Mouse (Mus musculus) forebrain, postnatal 0 days (tissue): ENCODE data around the gene 2610044O15Rik8. TPM values are rescaled to one million over a fixed set of nuclear protein-coding genes. Genes with fewer than 3 reads are reported as not detected.
A peak's percentile ranks its signal among the peaks of the same experiment; 100 is the strongest.
"Not testable (repeated sequence)": the region's sequence is repeated elsewhere in the genome, so short reads cannot be mapped to it uniquely, and the experiment has no call there.

Experiments used
- ATAC-seq: fragments of 200-750 bp; cut with Nextera tagmentation; 2 replicates; pipeline ENCODE4 v1.8.0; 2017; ENCODE audit warnings: mild to moderate bottlenecking, moderate library complexity
- DNase-seq: peaks from one replicate; pipeline ENCODE4 v3.0.0-alpha.2; 2015
- H3K27ac ChIP-seq: fragments of 300-500 bp; sonication (generic); 2 replicates; pipeline ENCODE4 v1.5.1; 2014; ENCODE audit warnings: low read depth, mild to moderate bottlenecking, antibody characterized with exemption, low read length, moderate library complexity, mixed read lengths
- H3K27me3 ChIP-seq: fragments of 300-500 bp; sonication (generic); 2 replicates; pipeline ENCODE4 v1.6.1; 2014; ENCODE audit warnings: mild to moderate bottlenecking, low read length, mixed read lengths; ENCODE audit not compliant: insufficient read depth
- H3K36me3 ChIP-seq: fragments of 300-500 bp; sonication (generic); 2 replicates; pipeline ENCODE4 v1.6.1; 2014; ENCODE audit warnings: mild to moderate bottlenecking, moderate library complexity; ENCODE audit not compliant: insufficient read depth
- H3K4me1 ChIP-seq: fragments of 300-500 bp; sonication (generic); 2 replicates; pipeline ENCODE4 v1.6.1; 2014; ENCODE audit warnings: antibody characterized with exemption; ENCODE audit not compliant: insufficient read depth
- H3K4me2 ChIP-seq: fragments of 300-500 bp; sonication (generic); 2 replicates; pipeline ENCODE4 v1.6.1; 2014; ENCODE audit warnings: low read depth, mild to moderate bottlenecking, moderate library complexity
- H3K4me3 ChIP-seq: fragments of 300-500 bp; sonication (generic); 2 replicates; pipeline ENCODE4 v1.5.1; 2014; ENCODE audit warnings: low read depth, low read length, mixed read lengths
- H3K9ac ChIP-seq: fragments of 300-500 bp; sonication (generic); 2 replicates; pipeline ENCODE4 v1.6.1; 2014; ENCODE audit warnings: mild to moderate bottlenecking
- H3K9me3 ChIP-seq: fragments of 300-500 bp; sonication (generic); 2 replicates; pipeline ENCODE4 v1.6.1; 2016; ENCODE audit warnings: low read length
- CTCF ChIP-seq: sonication (generic); IDR thresholded peaks from 2 replicates; pipeline ENCODE4 v1.5.1; 2016; ENCODE audit warnings: antibody characterized with exemption, control low read depth, low read depth
- WGBS: fragments of 180-500 bp; shearing (Covaris S2); extraction: QIAGEN DNeasy Blood & Tissue Kit; methylation state at CpG from one replicate; pipeline ENCODE4 v1.1.7; 2014; 5-methylcytosine and 5-hydroxymethylcytosine counted together
- polyA plus RNA-seq: library from polyadenylated mRNA; unstranded; fragments of >200 nt; fragmentation: Nextera tagmentation; extraction: Ambion mirVana; gene quantifications from 2 replicates; pipeline ENCODE4 v1.2.1, GENCODE M21; 2015
- total RNA-seq: library from RNA; depleted of rRNA; stranded (reverse); fragments of >200 nt; gene quantifications from 2 replicates; pipeline ENCODE4 v1.2.3, GENCODE M21; 2014; rRNA removed

The 2610044O15Rik8 gene
- total RNA-seq (29.6 and 33.8 TPM in 2 replicates), polyA plus RNA-seq (18.0 and 20.1 TPM in 2 replicates)

DNA sequence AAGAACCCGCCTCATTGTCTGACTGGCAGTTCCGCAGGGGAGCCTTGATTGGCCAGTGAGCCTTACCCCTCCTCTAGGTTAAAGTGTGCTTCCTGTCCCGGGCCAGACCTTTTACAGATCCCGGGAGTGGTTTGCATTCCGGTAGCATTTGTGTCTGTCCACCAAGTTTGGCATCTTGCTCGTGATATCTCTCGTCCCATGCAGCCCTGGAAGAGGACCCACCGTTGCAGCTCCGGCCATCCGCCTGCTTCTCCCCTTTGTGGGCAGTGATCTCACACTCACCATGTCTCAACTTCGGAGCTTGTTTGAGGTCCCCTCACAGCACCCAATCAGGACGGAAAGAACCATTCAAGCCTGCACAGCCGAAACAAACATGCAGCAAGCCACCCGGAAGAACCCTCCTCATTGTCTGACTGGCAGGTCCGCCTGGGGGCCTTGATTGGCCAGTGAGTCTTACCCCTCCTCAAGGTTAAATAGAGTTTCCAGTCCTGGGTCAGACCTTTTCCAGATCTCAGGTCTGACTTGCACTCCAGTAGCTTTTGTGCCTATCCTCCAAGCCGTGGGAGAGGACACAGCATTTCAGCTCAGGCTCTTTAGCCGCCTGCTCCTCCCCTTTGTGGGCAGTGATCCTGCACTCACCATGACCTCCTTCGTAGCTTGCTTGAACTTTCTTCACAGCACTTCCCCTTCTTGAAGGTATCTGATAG, at the start of gene 2610044O15Rik8:
Gene 2610044O15Rik8 (minus strand): TSS at position 380 of the 707 bp plus-strand sequence.
- H3K4me2 ChIP-seq = peak within 1 kb of the TSS; percentile 59
- H3K4me3 ChIP-seq = peak within 1 kb of the TSS; percentile 51
- no peaks in the 10 kb centered on the region for H3K36me3 ChIP-seq
- DNase-seq (peak; percentile 91), ATAC-seq (peak; percentile 99)
- H3K9ac ChIP-seq = peak within 1 kb of the TSS; percentile 59
- H3K27ac ChIP-seq = peak within 1 kb of the TSS; percentile 84
- peaks cover 12% of the 10 kb centered on the region for H3K4me1 ChIP-seq
- TF ChIP-seq CTCF = no peak
- H3K27me3 ChIP-seq = no peaks in the 10 kb centered on the region
- 1% methylated on average over 18 of the region's 18 CpGs for WGBS
- no peaks in the 10 kb centered on the region for H3K9me3 ChIP-seq

- DNase-seq (no peak), ATAC-seq (no peak)
- H3K4me3 ChIP-seq = no peak overlapping the region
- H3K9ac ChIP-seq = no peak overlapping the region
- H3K9me3 ChIP-seq = peaks cover 16% of the 10 kb centered on the region; the same call in 1 of the 2 replicates
- no peak overlapping the region for H3K4me2 ChIP-seq
- WGBS = 97% methylated on average over 1 of the region's 1 CpGs
- no peaks in the 10 kb centered on the region; the same call in 1 of the 2 replicates for H3K4me1 ChIP-seq
- H3K36me3 ChIP-seq = peaks cover 3% of the 10 kb centered on the region
- no peak overlapping the region for H3K27ac ChIP-seq
- H3K27me3 ChIP-seq = no peaks in the 10 kb centered on the region
- TF ChIP-seq CTCF = no peak
Measured at GRCm38 (mm10) chr8:129265918-129266317, 31.7 kb upstream of the 2610044O15Rik8 start.

- no peak for ATAC-seq
- Histone ChIP-seq H3K9me3 (peaks cover 11% of the 10 kb centered on the region; the same call in 1 of the 2 replicates), H3K4me1 (no peaks in the 10 kb centered on the region; the same call in 1 of the 2 replicates), H3K27ac (no peak overlapping the region), H3K36me3 (peaks cover 3% of the 10 kb centered on the region), H3K4me2 (peak overlapping the region; percentile 77), H3K9ac (peak overlapping the region; percentile 58; the same call in 1 of the 2 replicates), H3K4me3 (peak overlapping the region; percentile 48; the same call in 1 of the 2 replicates), H3K27me3 (no peaks in the 10 kb centered on the region)
- no peak for TF ChIP-seq CTCF
- 86% methylated on average over 2 of the region's 2 CpGs for WGBS
- DNase-seq = peak; percentile 1
Measured at GRCm38 (mm10) chr8:129264296-129264695, 30.1 kb upstream of the 2610044O15Rik8 start.

DNA sequence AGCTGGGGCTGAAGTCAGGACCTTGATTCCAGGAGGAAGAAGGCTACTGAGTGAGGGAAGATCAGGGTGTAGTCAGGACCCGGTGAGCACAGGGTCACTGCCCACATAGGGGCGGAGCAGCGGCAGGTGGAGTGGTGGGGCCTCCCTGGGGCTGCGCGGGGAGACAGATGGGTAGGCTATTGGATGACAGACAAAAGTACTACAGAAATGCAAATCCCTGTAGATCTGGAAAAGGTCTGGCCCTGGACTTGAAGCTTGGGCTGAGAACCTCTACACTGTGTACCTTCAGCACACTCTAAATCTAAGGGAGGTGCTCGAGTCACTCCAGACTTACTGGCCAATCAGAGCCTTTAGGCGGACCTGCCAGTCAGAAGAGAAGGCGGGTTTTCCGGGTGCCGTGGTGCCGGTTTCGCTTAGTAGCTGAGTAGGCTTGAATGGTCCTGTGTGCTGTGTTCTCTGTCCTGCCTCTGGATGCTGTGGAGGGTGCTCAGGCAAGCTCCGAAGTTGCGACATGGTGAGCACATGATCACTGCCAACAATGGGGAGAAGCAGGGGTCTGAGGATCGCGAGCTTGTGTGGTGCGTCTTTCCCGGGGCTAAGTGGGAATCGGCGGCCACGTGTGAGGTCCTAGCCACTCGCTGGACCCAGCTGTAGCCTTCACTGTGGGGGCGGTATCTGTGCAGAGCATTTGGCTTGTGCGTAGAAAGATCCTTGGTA, 29.2 kb upstream of the 2610044O15Rik8 start:
- not testable (repeated sequence) for H3K36me3 ChIP-seq, H3K27me3 ChIP-seq, H3K4me1 ChIP-seq, H3K9me3 ChIP-seq
- ATAC-seq = peak; percentile 98
- 2% methylated on average over 23 of the region's 24 CpGs for WGBS
- H3K4me2 ChIP-seq = peak overlapping the region; percentile 77
- H3K4me3 ChIP-seq = peak overlapping the region; percentile 48
- H3K27ac ChIP-seq = peak overlapping the region; percentile 57; the same call in 1 of the 2 replicates
- peak; percentile 82 for DNase-seq
- H3K9ac ChIP-seq = peak overlapping the region; percentile 58

- TF ChIP-seq CTCF = no peak
- Histone ChIP-seq H3K4me2 (peak overlapping the region; percentile 59), H3K36me3 (no peaks in the 10 kb centered on the region), H3K4me1 (peaks cover 12% of the 10 kb centered on the region), H3K27me3 (no peaks in the 10 kb centered on the region), H3K4me3 (peak overlapping the region; percentile 51), H3K27ac (peak overlapping the region; percentile 84), H3K9ac (peak overlapping the region; percentile 59), H3K9me3 (no peaks in the 10 kb centered on the region)
- no peak for DNase-seq
- WGBS = under 1% methylated on average over 9 of the region's 9 CpGs
- no peak for ATAC-seq
Measured at GRCm38 (mm10) chr8:129233664-129234026, 561 bp downstream of the 2610044O15Rik8 start.

Other genes with a start within 250 kb of the 2610044O15Rik8 start
- not detected in 2 replicates for gene Ccdc7a, start 168.9 kb downstream of the 2610044O15Rik8 start, total RNA-seq
- gene Ccdc7a, start 168.9 kb downstream of the 2610044O15Rik8 start, polyA plus RNA-seq = not detected in 2 replicates
- gene Ccdc7b, start 167.3 kb downstream of the 2610044O15Rik8 start, total RNA-seq = not detected in 2 replicates
- gene Ccdc7b, start 167.3 kb downstream of the 2610044O15Rik8 start, polyA plus RNA-seq = not detected in 2 replicates
- not detected in 2 replicates for gene Gm10999, start 102.7 kb downstream of the 2610044O15Rik8 start, total RNA-seq
- gene Gm10999, start 102.7 kb downstream of the 2610044O15Rik8 start, polyA plus RNA-seq = not detected in 2 replicates